Comparison of ENCODE assay signal across 24 mouse cellular contexts in genomic region chr3:95292899-95293298, GRCm38 (mm10). TPM values are rescaled to one million over a fixed set of nuclear protein-coding genes. Genes with fewer than 3 reads are reported as not detected.
DNase-seq lines count a peak whose midpoint lies in the region; ATAC-seq and TF ChIP-seq lines count a peak whose summit lies in the region.
"Had no signal": no experiment of that assay in that cellular context is flagged by ENCODE, and none has a peak within 500 bp of the region (broad histone marks: within the 10 kb centered on the region; RNA-seq: fewer than 3 reads in every experiment).

No protein-coding gene starts in this region.

- no peaks in the 10 kb centered on the region for H3K9me3 ChIP-seq in intestine, postnatal 0 days (ENCODE audit: control insufficient read depth)
- no peaks in the 10 kb centered on the region for H3K9me3 ChIP-seq in intestine, embryonic 15.5 days
- no peaks in the 10 kb centered on the region for H3K9me3 ChIP-seq in limb, embryonic 15.5 days
- no peaks in the 10 kb centered on the region for H3K9me3 ChIP-seq in limb, embryonic 10.5 days (replicated peaks)
- no peaks in the 10 kb centered on the region for H3K9me3 ChIP-seq in MEL (replicated peaks; ENCODE audit: insufficient read depth, low read length)
- H3K9me3 ChIP-seq: embryonic facial prominence, embryonic 15.5 days; heart, embryonic 13.5 days; hindbrain, embryonic 12.5 days; limb, embryonic 12.5 days had no signal

- peaks cover 9% of the 10 kb centered on the region; the same call in 1 of the 2 replicates for H3K79me2 ChIP-seq in MEL (ENCODE audit: control insufficient read depth, insufficient read depth, low read length, poor library complexity)

- TF ChIP-seq EP300 in MEL (IDR thresholded peaks at IDR 0.05; ENCODE audit: low read depth in 1 of 2, low read length in 2 of 2) = no peak

- peak overlapping the region; percentile 42; the same call in 1 of the 2 replicates for H3K27ac ChIP-seq in intestine, postnatal 0 days (ENCODE audit: low read depth, low read length)
- no peak overlapping the region for H3K27ac ChIP-seq in intestine, embryonic 15.5 days
- peak overlapping the region; percentile 22 for H3K27ac ChIP-seq in limb, embryonic 15.5 days
- H3K27ac ChIP-seq in limb, embryonic 10.5 days = no peak overlapping the region
- H3K27ac ChIP-seq in MEL (ENCODE audit: control insufficient read depth, low read depth, low read length) = no peak overlapping the region
- H3K27ac ChIP-seq in cortical plate, adult 2 months (ENCODE audit: insufficient read depth, low read length) = peak overlapping the region; percentile 16; the same call in 1 of the 2 replicates
- H3K27ac ChIP-seq: heart, embryonic 13.5 days; hindbrain, embryonic 12.5 days; limb, embryonic 12.5 days; stomach, postnatal 0 days had no signal

- WGBS in intestine, postnatal 0 days = 96% methylated on average over 2 of the region's 2 CpGs
- 92% methylated on average over 2 of the region's 2 CpGs for WGBS in intestine, embryonic 15.5 days
- WGBS in limb, embryonic 15.5 days = 95% methylated on average over 2 of the region's 2 CpGs
- 92% methylated on average over 2 of the region's 2 CpGs for WGBS in limb, embryonic 10.5 days

- ATAC-seq in intestine, postnatal 0 days = no peak
- ATAC-seq in intestine, embryonic 15.5 days = no peak
- ATAC-seq in limb, embryonic 15.5 days (ENCODE audit: insufficient number of reproducible peaks, low FRiP score, low TSS enrichment, low read depth) = no peak
- ATAC-seq: forebrain, embryonic 14.5 days had no signal

- H3K4me2 ChIP-seq in intestine, postnatal 0 days (replicated peaks; ENCODE audit: low read depth) = no peak overlapping the region
- no peak overlapping the region for H3K4me2 ChIP-seq in intestine, embryonic 15.5 days (replicated peaks)
- no peak overlapping the region for H3K4me2 ChIP-seq in limb, embryonic 15.5 days
- H3K4me2 ChIP-seq: embryonic facial prominence, embryonic 15.5 days; heart, embryonic 13.5 days; hindbrain, embryonic 12.5 days; limb, embryonic 12.5 days had no signal

- H3K36me3 ChIP-seq in intestine, postnatal 0 days (ENCODE audit: control insufficient read depth, insufficient read depth) = peaks cover 38% of the 10 kb centered on the region
- peaks cover 18% of the 10 kb centered on the region for H3K36me3 ChIP-seq in intestine, embryonic 15.5 days
- peaks cover 89% of the 10 kb centered on the region for H3K36me3 ChIP-seq in limb, embryonic 15.5 days
- H3K36me3 ChIP-seq in limb, embryonic 10.5 days = peaks cover 80% of the 10 kb centered on the region
- peaks cover 10 to 31% of the 10 kb centered on the region in 2 experiments for H3K36me3 ChIP-seq in MEL (ENCODE audit: control insufficient read depth in 1 of 2, insufficient read depth in 2 of 2, low read length in 2 of 2)

- TF ChIP-seq POLR2A in MEL (IDR thresholded peaks at IDR 0.05; ENCODE audit: control insufficient read depth in 1 of 2, insufficient read depth in 1 of 2, low read depth in 1 of 2, low read length in 2 of 2, poor library complexity in 1 of 2) = no peak
- TF ChIP-seq POLR2A in cortical plate, adult 2 months (IDR thresholded peaks at IDR 0.05; ENCODE audit: extremely low read depth, insufficient read depth, low read length) = no peak

- no peaks in the 10 kb centered on the region for H3K27me3 ChIP-seq in intestine, postnatal 0 days (replicated peaks; ENCODE audit: control insufficient read depth, insufficient read depth, low read length)
- H3K27me3 ChIP-seq in intestine, embryonic 15.5 days (replicated peaks) = no peaks in the 10 kb centered on the region
- no peaks in the 10 kb centered on the region for H3K27me3 ChIP-seq in limb, embryonic 15.5 days
- H3K27me3 ChIP-seq in limb, embryonic 10.5 days (ENCODE audit: low read depth, poor library complexity, severe bottlenecking) = no peaks in the 10 kb centered on the region
- H3K27me3 ChIP-seq in MEL (ENCODE audit: control insufficient read depth in 1 of 2, insufficient read depth in 2 of 2, low read length in 2 of 2) = no peaks in the 10 kb centered on the region
- H3K27me3 ChIP-seq: embryonic facial prominence, embryonic 15.5 days; heart, embryonic 13.5 days; hindbrain, embryonic 12.5 days; limb, embryonic 12.5 days; Patski had no signal

- no peak for TF ChIP-seq RAD21 in MEL (IDR thresholded peaks at IDR 0.05; ENCODE audit: low read depth, low read length)

- H3K9ac ChIP-seq in intestine, postnatal 0 days (ENCODE audit: low read depth, low read length) = no peak overlapping the region
- H3K9ac ChIP-seq in intestine, embryonic 15.5 days = no peak overlapping the region
- H3K9ac ChIP-seq in limb, embryonic 15.5 days = no peak overlapping the region
- no peak overlapping the region for H3K9ac ChIP-seq in MEL (ENCODE audit: control insufficient read depth, low read depth, low read length, poor library complexity, severe bottlenecking)
- H3K9ac ChIP-seq: embryonic facial prominence, embryonic 15.5 days; heart, embryonic 13.5 days; hindbrain, embryonic 12.5 days; limb, embryonic 12.5 days had no signal

- TF ChIP-seq CTCF in intestine, postnatal 0 days (IDR thresholded peaks at IDR 0.05; ENCODE audit: low read depth) = no peak
- TF ChIP-seq CTCF in MEL (IDR thresholded peaks at IDR 0.05 in 2 of 3, conservative IDR thresholded peaks at IDR 0.05 in 1 of 3; ENCODE audit: control insufficient read depth in 1 of 3, insufficient read depth in 1 of 3, low read depth in 2 of 3, low read length in 3 of 3, poor library complexity in 1 of 3, severe bottlenecking in 1 of 3) = no peak
- TF ChIP-seq CTCF in cortical plate, adult 2 months (IDR thresholded peaks at IDR 0.05; ENCODE audit: extremely low read depth, insufficient read depth, low read length) = no peak

- H3K4me3 ChIP-seq in intestine, postnatal 0 days (ENCODE audit: low read depth, low read length) = no peak overlapping the region
- H3K4me3 ChIP-seq in intestine, embryonic 15.5 days (replicated peaks) = no peak overlapping the region
- no peak overlapping the region for H3K4me3 ChIP-seq in limb, embryonic 15.5 days
- no peak overlapping the region for H3K4me3 ChIP-seq in limb, embryonic 10.5 days
- no peak overlapping the region for H3K4me3 ChIP-seq in MEL (ENCODE audit: control insufficient read depth in 1 of 2, insufficient read depth in 1 of 2, low read depth in 2 of 2, low read length in 2 of 2)
- no peak overlapping the region for H3K4me3 ChIP-seq in cortical plate, adult 2 months (ENCODE audit: insufficient read depth, low read length)
- H3K4me3 ChIP-seq: embryonic facial prominence, embryonic 15.5 days; heart, embryonic 13.5 days; hindbrain, embryonic 12.5 days; limb, embryonic 12.5 days had no signal

- no peaks in the 10 kb centered on the region for H3K4me1 ChIP-seq in intestine, postnatal 0 days (replicated peaks; ENCODE audit: control insufficient read depth, insufficient read depth, low read length)
- H3K4me1 ChIP-seq in intestine, embryonic 15.5 days (replicated peaks) = peaks cover 15% of the 10 kb centered on the region; the same call in 1 of the 2 replicates
- peaks cover 15% of the 10 kb centered on the region; the same call in 1 of the 2 replicates for H3K4me1 ChIP-seq in limb, embryonic 15.5 days
- peaks cover 9% of the 10 kb centered on the region; the same call in 1 of the 2 replicates for H3K4me1 ChIP-seq in limb, embryonic 10.5 days
- peaks cover 3 to 8% of the 10 kb centered on the region in 2 experiments; a peak in 3 of 4 replicates for H3K4me1 ChIP-seq in MEL (ENCODE audit: control insufficient read depth in 1 of 2, insufficient read depth in 2 of 2, low read length in 2 of 2)
- H3K4me1 ChIP-seq in cortical plate, adult 2 months (ENCODE audit: control insufficient read depth, insufficient read depth, low read length) = no peaks in the 10 kb centered on the region
- H3K4me1 ChIP-seq: hindbrain, embryonic 12.5 days had no signal

- no peak for DNase-seq in limb, embryonic 10.5 days (ENCODE audit: low spot score)
- DNase-seq in MEL (ENCODE audit: low read depth, low spot score) = no peak
- DNase-seq in testis, postnatal 14 days (ENCODE audit: low spot score) = no peak
- DNase-seq in T-cell, adult 2 months (ENCODE audit: low spot score) = no peak
- DNase-seq: cerebellum, adult 18-20 months; cerebellum, postnatal 36 days; gastrocnemius, postnatal 14 days; heart, adult 18-20 months; heart, postnatal 14 days; lung, adult 2 months; lung, postnatal 14 days had no signal

RNA-seq across cellular contexts. Expression of gene Prune1, which starts 11.0 kb away (rescaled TPM):
- polyA plus RNA-seq in intestine, postnatal 0 days (2015; fragmentation: Nextera tagmentation; extraction: Ambion mirVana) = 9.2 and 10.1 TPM in 2 replicates
- 15.5 and 15.7 TPM in 2 replicates for polyA plus RNA-seq in intestine, embryonic 15.5 days (2015; fragmentation: Nextera tagmentation; extraction: Ambion mirVana)
- 22.7 and 31.6 TPM in 2 replicates for polyA plus RNA-seq in limb, embryonic 15.5 days (2015; fragmentation: Nextera tagmentation; extraction: Ambion mirVana)
- polyA plus RNA-seq in limb, embryonic 10.5 days (2016; fragmentation: Nextera tagmentation; extraction: Ambion mirVana) = 27.7 and 30.5 TPM in 2 replicates
- total RNA-seq in MEL (2012; rRNA removed) = 28.5 and 32.4 TPM in 2 replicates
- 10 to 100 TPM in 1 of 2 experiments, not detected in 1; 51.8 TPM for polyA plus RNA-seq in MEL (2012; ENCODE audit: insufficient read depth in 1 of 2, insufficient read length in 2 of 2, low read depth in 1 of 2, low replicate concordance in 2 of 2, missing spikeins in 1 of 2)
- polyA plus RNA-seq in cortical plate, adult 2 months (2012; rRNA removed) = 24.8 and 26.2 TPM in 2 replicates

RNA-seq across cellular contexts. Expression of gene Mindy1, which starts 11.8 kb away (rescaled TPM):
- polyA plus RNA-seq in intestine, postnatal 0 days (2015; fragmentation: Nextera tagmentation; extraction: Ambion mirVana) = 36.4 and 38.0 TPM in 2 replicates
- 36.1 and 38.4 TPM in 2 replicates for polyA plus RNA-seq in intestine, embryonic 15.5 days (2015; fragmentation: Nextera tagmentation; extraction: Ambion mirVana)
- polyA plus RNA-seq in limb, embryonic 15.5 days (2015; fragmentation: Nextera tagmentation; extraction: Ambion mirVana) = 49.8 and 53.1 TPM in 2 replicates
- 25.8 and 33.0 TPM in 2 replicates for polyA plus RNA-seq in limb, embryonic 10.5 days (2016; fragmentation: Nextera tagmentation; extraction: Ambion mirVana)
- 203 and 265 TPM in 2 replicates for total RNA-seq in MEL (2012; rRNA removed)
- polyA plus RNA-seq in MEL (2012; ENCODE audit: insufficient read depth in 1 of 2, insufficient read length in 2 of 2, low read depth in 1 of 2, low replicate concordance in 2 of 2, missing spikeins in 1 of 2) = 100 to 1,000 TPM in 1 of 2 experiments, not detected in 1; 234 TPM
- polyA plus RNA-seq in cortical plate, adult 2 months (2012; rRNA removed) = 29.6 and 33.9 TPM in 2 replicates

RNA-seq across cellular contexts. Expression of gene Anxa9, which starts 14.1 kb away (rescaled TPM):
- polyA plus RNA-seq in intestine, postnatal 0 days (2015; fragmentation: Nextera tagmentation; extraction: Ambion mirVana) = 2.0 and 2.3 TPM in 2 replicates
- 1.4 and 1.6 TPM in 2 replicates for polyA plus RNA-seq in intestine, embryonic 15.5 days (2015; fragmentation: Nextera tagmentation; extraction: Ambion mirVana)
- 12.5 and 15.1 TPM in 2 replicates for polyA plus RNA-seq in limb, embryonic 15.5 days (2015; fragmentation: Nextera tagmentation; extraction: Ambion mirVana)
- 1.2 and 1.6 TPM in 2 replicates for polyA plus RNA-seq in limb, embryonic 10.5 days (2016; fragmentation: Nextera tagmentation; extraction: Ambion mirVana)
- 7.7 and 7.8 TPM in 2 replicates for total RNA-seq in MEL (2012; rRNA removed)
- polyA plus RNA-seq in MEL (2012; ENCODE audit: insufficient read depth in 1 of 2, insufficient read length in 2 of 2, low read depth in 1 of 2, low replicate concordance in 2 of 2, missing spikeins in 1 of 2) = 10 to 100 TPM in 1 of 2 experiments, not detected in 1; 33.9 TPM
- 2.3 and 2.4 TPM in 2 replicates for polyA plus RNA-seq in cortical plate, adult 2 months (2012; rRNA removed)

RNA-seq across cellular contexts. Expression of gene Cers2, which starts 21.7 kb away (rescaled TPM):
- 109 and 120 TPM in 2 replicates for polyA plus RNA-seq in intestine, postnatal 0 days (2015; fragmentation: Nextera tagmentation; extraction: Ambion mirVana)
- 146 and 148 TPM in 2 replicates for polyA plus RNA-seq in intestine, embryonic 15.5 days (2015; fragmentation: Nextera tagmentation; extraction: Ambion mirVana)
- 154 and 157 TPM in 2 replicates for polyA plus RNA-seq in limb, embryonic 15.5 days (2015; fragmentation: Nextera tagmentation; extraction: Ambion mirVana)
- polyA plus RNA-seq in limb, embryonic 10.5 days (2016; fragmentation: Nextera tagmentation; extraction: Ambion mirVana) = 131 and 144 TPM in 2 replicates
- 240 and 307 TPM in 2 replicates for total RNA-seq in MEL (2012; rRNA removed)
- polyA plus RNA-seq in MEL (2012; ENCODE audit: insufficient read depth in 1 of 2, insufficient read length in 2 of 2, low read depth in 1 of 2, low replicate concordance in 2 of 2, missing spikeins in 1 of 2) = 100 to 1,000 TPM; 134 to 357 TPM
- 101 and 110 TPM in 2 replicates for polyA plus RNA-seq in cortical plate, adult 2 months (2012; rRNA removed)

RNA-seq across cellular contexts. Expression of gene Bnipl, which starts 41.9 kb away (rescaled TPM):
- not detected in 2 replicates for polyA plus RNA-seq in intestine, postnatal 0 days (2015; fragmentation: Nextera tagmentation; extraction: Ambion mirVana)
- 0.36 and 0.56 TPM in 2 replicates for polyA plus RNA-seq in intestine, embryonic 15.5 days (2015; fragmentation: Nextera tagmentation; extraction: Ambion mirVana)
- 15.6 and 17.2 TPM in 2 replicates for polyA plus RNA-seq in limb, embryonic 15.5 days (2015; fragmentation: Nextera tagmentation; extraction: Ambion mirVana)
- polyA plus RNA-seq in limb, embryonic 10.5 days (2016; fragmentation: Nextera tagmentation; extraction: Ambion mirVana) = 0.35 and 0.79 TPM in 2 replicates
- 0.19 and 0.20 TPM in 2 replicates for total RNA-seq in MEL (2012; rRNA removed)
- polyA plus RNA-seq in MEL (2012; ENCODE audit: insufficient read depth in 1 of 2, insufficient read length in 2 of 2, low read depth in 1 of 2, low replicate concordance in 2 of 2, missing spikeins in 1 of 2) = under 1 TPM in 1 of 2 experiments, not detected in 1; 0.43 TPM
- polyA plus RNA-seq in cortical plate, adult 2 months (2012; rRNA removed) = 0.17 and 0.61 TPM in 2 replicates
- total RNA-seq: adrenal gland, adult 2 months; gastrocnemius, postnatal 14 days; heart, adult 18-20 months; neutrophil, adult 5-6 weeks had no signal
- polyA plus RNA-seq: adrenal gland, adult 2 months; forebrain, embryonic 14.5 days had no signal

Comparison
In these comparisons a context has a peak if more than half of its experiments do, and no peak if none do; other contexts are left out.
1. H3K27ac ChIP-seq: peak in intestine, postnatal 0 days (single experiment), limb, embryonic 15.5 days (single experiment) and cortical plate, adult 2 months (single experiment); none in intestine, embryonic 15.5 days (single experiment), limb, embryonic 10.5 days (single experiment) and MEL (single experiment).